In genomic region chr17:5007156-5007658, GRCm38 (mm10) we compare ENCODE assay signal across 8 mouse cellular contexts. TPM values are rescaled to one million over a fixed set of nuclear protein-coding genes. Genes with fewer than 3 reads are reported as not detected.
DNase-seq lines count a peak whose midpoint lies in the region; ATAC-seq and TF ChIP-seq lines count a peak whose summit lies in the region.

No protein-coding gene starts in this region.

- H3K4me1 ChIP-seq in heart, adult 2 months (ENCODE audit: control insufficient read depth, insufficient read depth, low read length), result peaks cover 44% of the 10 kb centered on the region
- H3K4me1 ChIP-seq in stomach, postnatal 0 days (replicated peaks; ENCODE audit: control insufficient read depth, insufficient read depth), result peaks cover 19% of the 10 kb centered on the region

- DNase-seq in retina, embryonic 14.5 days (ENCODE audit: low spot score), result peak; percentile 72
- DNase-seq in retina, postnatal 1 day, result no peak
- DNase-seq in heart, adult 2 months, result peak; percentile 37 to 55
- peak; percentile 64 to 75 for DNase-seq in kidney, adult 8-10 months
- peak; percentile 38 for DNase-seq in stomach, postnatal 0 days (ENCODE audit: low spot score)
- DNase-seq in left cerebral cortex, adult 2 months (ENCODE audit: extremely low spot score in 1 of 2, low spot score in 2 of 2), result no peak
- DNase-seq in urinary bladder, adult 18-20 months (ENCODE audit: low spot score in 2 of 2), result no peak

- no peaks in the 10 kb centered on the region for H3K9me3 ChIP-seq in stomach, postnatal 0 days (ENCODE audit: control insufficient read depth, low read length)

- ATAC-seq in megakaryocyte-erythroid progenitor cell, adult 5-6 weeks (replicated peaks; ENCODE audit: low FRiP score, low TSS enrichment, poor library complexity, severe bottlenecking), result peak; percentile 85
- peak; percentile 45 for ATAC-seq in stomach, postnatal 0 days (ENCODE audit: low FRiP score, low TSS enrichment)

- no peaks in the 10 kb centered on the region for H3K27me3 ChIP-seq in heart, adult 2 months (ENCODE audit: control insufficient read depth, insufficient read depth, low read length)
- no peaks in the 10 kb centered on the region for H3K27me3 ChIP-seq in stomach, postnatal 0 days (ENCODE audit: control insufficient read depth, insufficient read depth, low read length)

- H3K9ac ChIP-seq in heart, adult 2 months (ENCODE audit: low read depth, low read length), result no peak overlapping the region
- H3K9ac ChIP-seq in stomach, postnatal 0 days (ENCODE audit: low read length), result no peak overlapping the region

- no peak overlapping the region for H3K27ac ChIP-seq in heart, adult 2 months
- H3K27ac ChIP-seq in stomach, postnatal 0 days (replicated peaks), result no peak overlapping the region
- no peak overlapping the region for H3K27ac ChIP-seq in left cerebral cortex, adult 2 months

- TF ChIP-seq POLR2A in heart, adult 2 months (IDR thresholded peaks at IDR 0.05; ENCODE audit: insufficient read depth, low read depth, low read length), result no peak

- H3K4me3 ChIP-seq in heart, adult 2 months, result no peak overlapping the region; the same call in 1 of the 2 replicates
- H3K4me3 ChIP-seq in stomach, postnatal 0 days (ENCODE audit: low read depth, low read length), result no peak overlapping the region
- H3K4me3 ChIP-seq in left cerebral cortex, adult 2 months, result no peak overlapping the region

- intact Hi-C loops in heart, adult 2 months (cut with DNase I), result no loop called here
- intact Hi-C loops in left cerebral cortex, adult 2 months (cut with DNase I), result no loop called here

- H3K4me2 ChIP-seq in stomach, postnatal 0 days (replicated peaks; ENCODE audit: low read depth), result peak overlapping the region; percentile 0

- TF ChIP-seq EP300 in heart, adult 2 months (IDR thresholded peaks at IDR 0.05; ENCODE audit: insufficient read depth, low read depth, low read length), result 0 out of 2 replicates have a peak, but pooled peaks have one; percentile 18
- no peak for TF ChIP-seq EP300 in stomach, postnatal 0 days (optimal IDR thresholded peaks at IDR 0.05)

- WGBS in heart, adult 2 months, result 19% methylated on average over 15 of the region's 15 CpGs
- WGBS in stomach, postnatal 0 days, result 22% methylated on average over 15 of the region's 15 CpGs

- peaks cover 18% of the 10 kb centered on the region for H3K79me2 ChIP-seq in heart, adult 2 months (replicated peaks; ENCODE audit: control insufficient read depth, insufficient read depth, low read length)

- peaks cover 7% of the 10 kb centered on the region for H3K36me3 ChIP-seq in heart, adult 2 months (ENCODE audit: control insufficient read depth, insufficient read depth, low read length)
- no peaks in the 10 kb centered on the region for H3K36me3 ChIP-seq in stomach, postnatal 0 days (ENCODE audit: control insufficient read depth, insufficient read depth, low read length)

- TF ChIP-seq CTCF in heart, adult 2 months (IDR thresholded peaks at IDR 0.05), result no peak
- no peak for TF ChIP-seq CTCF in stomach, postnatal 0 days (IDR thresholded peaks at IDR 0.05; ENCODE audit: low read depth)
- no peak for TF ChIP-seq CTCF in left cerebral cortex, adult 2 months (IDR thresholded peaks at IDR 0.05)

RNA-seq across cellular contexts. Expression of gene Arid1b, which starts 13.1 kb away (rescaled TPM):
- 10 to 100 TPM; 26.8 to 27.8 TPM for total RNA-seq in heart, adult 2 months (2021)
- 11.1 and 11.8 TPM in 2 replicates for polyA plus RNA-seq in heart, adult 2 months (2012; rRNA removed)
- 28.8 and 29.2 TPM in 2 replicates for total RNA-seq in megakaryocyte-erythroid progenitor cell, adult 5-6 weeks (2014; fragmentation: Nextera tagmentation)
- total RNA-seq in megakaryocyte-erythroid progenitor cell, adult 5-6 weeks (2017), result 9.2 and 17.7 TPM in 2 replicates
- 5.6 and 5.9 TPM in 2 replicates for polyA plus RNA-seq in stomach, postnatal 0 days (2015; fragmentation: Nextera tagmentation; extraction: Ambion mirVana)
- total RNA-seq in left cerebral cortex, adult 2 months (2021), result 10 to 100 TPM; 81.4 to 86.1 TPM

Comparison
In these comparisons a context has a peak if more than half of its experiments do, and no peak if none do; other contexts are left out.
1. DNase-seq: peak in retina, embryonic 14.5 days (single experiment), heart, adult 2 months (2 of 2), kidney, adult 8-10 months (2 of 2) and stomach, postnatal 0 days (single experiment); none in retina, postnatal 1 day (single experiment), left cerebral cortex, adult 2 months (0 of 2) and urinary bladder, adult 18-20 months (0 of 2).